Mouse (Mus musculus) megakaryocyte-erythroid progenitor cell, adult 5-6 weeks (primary cell): ENCODE measurements at regions not wholly inside any gene's neighbourhood (a gene's known extent, or its start where the extent isn't known, plus 50 kb on each side); places are given as distances from the start of the nearest gene placed in this dataset.

Source experiments
- ATAC-seq: replicated peaks from 2 replicates; pipeline ENCODE4 v1.8.0; 2016; ENCODE audit warnings: mild to moderate bottlenecking, inconsistent platforms; ENCODE audit not compliant: severe bottlenecking, poor library complexity, low FRiP score, low TSS enrichment

DNA sequence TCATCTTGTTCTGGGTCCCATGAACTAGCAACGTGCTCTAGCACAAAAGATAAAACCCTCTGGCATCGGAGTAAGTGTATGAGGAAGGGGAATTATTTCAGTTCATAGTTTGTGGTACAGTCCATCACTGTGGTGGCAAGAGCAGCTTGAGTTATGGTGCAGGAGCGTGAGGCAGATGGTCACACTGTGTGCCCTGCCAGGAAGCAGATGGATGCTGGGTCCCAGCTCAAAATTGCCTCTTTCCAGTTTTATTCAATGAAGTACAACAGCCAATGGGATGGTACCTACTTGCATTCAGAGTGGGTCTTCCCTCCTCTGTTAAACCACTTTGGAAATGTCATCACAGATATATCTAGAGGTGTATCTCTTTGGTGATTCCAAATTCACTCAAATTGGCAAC is 551.7 kb upstream of the Id4 start:
- no peak for ATAC-seq

DNA sequence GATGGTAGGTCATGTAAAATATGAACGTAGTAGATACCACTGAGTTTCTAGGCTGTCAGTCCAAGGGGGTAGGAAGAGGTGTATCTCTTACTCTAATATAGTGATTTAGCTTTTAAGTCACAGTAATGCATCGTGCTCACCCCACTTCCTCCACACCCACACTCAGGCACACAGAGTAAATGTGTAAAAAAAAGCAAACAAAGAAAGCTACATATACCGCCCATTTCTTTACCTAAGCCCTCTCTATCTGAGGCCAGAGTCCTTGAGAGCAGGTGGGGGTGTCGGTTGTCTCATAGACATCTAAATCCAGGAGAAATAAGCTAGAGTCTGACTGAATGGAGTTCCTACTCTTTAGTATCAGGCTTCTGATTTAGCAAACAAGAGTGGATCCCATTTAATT is 548.5 kb upstream of the Id4 start:
- no peak for ATAC-seq

DNA sequence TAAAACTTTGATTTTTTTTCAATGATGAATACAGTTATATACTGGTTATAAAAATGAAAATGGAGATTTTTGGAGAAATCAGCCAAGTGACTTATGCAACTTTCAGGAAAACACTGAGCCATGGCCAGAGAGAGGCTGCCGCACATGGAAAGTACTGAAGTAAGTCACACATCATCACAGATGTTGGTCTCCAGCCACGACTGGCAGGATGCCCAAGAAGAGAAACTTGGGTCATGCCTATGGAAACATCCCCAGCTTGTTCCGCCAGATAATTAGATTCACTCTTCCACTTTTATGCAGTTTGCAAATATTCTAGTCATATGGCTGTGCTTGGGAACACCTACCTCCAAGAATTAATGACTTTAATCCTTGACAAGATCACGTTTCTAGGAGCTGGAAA is 544.8 kb upstream of the Id4 start:
- ATAC-seq = no peak

DNA sequence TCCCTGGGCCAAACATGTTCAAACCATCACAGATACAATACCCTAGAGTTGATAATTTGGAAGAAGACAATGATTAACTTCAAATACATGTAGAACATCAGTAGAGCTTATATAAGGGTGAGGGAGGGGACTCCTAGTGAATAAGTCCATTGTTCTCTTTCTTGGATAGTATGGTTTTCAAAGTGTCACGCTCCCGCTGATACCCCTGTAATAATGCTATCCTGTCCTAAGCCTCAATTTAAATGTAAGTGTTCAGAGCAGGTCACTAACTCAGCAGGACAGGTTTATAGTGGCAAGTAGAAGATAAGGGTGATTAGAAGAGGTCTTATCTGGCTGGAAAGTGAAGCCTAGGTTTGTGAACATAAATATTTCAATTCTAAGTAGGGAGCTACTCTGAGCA is 540.4 kb upstream of the Id4 start:
- ATAC-seq = no peak

DNA sequence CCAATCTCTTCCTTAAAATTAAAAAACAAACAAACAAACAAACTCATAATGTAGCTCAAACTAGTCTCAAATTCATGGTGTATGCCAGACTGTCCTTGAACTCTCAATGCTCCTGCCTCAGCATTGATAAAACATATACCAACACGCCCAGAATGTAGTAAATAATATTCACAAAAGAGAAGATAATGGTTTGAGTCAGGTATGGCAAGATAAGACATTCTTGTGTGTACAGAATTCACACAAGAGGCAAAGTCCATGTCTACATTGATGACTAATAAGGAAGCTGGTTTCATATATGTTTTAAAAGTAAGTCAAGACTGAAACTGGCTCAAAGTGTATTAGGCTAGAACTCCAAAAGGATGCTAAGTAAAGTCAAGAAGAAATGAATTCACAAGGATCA is 526.6 kb upstream of the Id4 start:
- ATAC-seq = no peak

DNA sequence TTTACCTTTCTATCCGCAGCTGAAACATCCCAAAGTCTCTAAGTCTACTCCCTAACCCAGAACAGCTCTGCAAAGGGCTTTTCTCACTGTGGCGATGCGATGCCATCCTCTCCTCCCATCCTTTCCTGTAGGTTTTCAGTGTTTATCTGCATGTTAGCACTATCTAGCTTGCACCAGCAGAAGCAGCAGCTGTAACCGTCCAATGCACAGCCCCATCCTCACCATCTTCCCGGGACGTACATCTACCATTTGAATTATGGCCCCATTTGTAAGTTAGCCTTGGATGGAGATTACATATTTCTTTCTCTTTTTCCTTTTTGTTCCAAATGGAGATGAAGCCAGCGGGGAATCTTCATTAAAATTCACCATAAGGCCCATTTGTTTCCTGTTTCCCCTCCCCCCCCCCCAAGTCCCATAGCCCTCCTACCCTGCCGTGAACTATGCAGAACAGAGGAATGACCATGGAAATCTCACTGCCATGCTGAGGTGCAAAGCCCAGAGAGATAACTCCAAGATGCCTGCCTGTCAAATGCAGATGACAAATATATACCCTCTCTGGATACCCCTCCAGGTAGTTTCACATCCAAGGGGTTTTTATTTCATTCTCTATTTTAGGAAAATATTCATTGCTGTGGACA is 525.5 kb upstream of the Id4 start:
- no peak for ATAC-seq

DNA sequence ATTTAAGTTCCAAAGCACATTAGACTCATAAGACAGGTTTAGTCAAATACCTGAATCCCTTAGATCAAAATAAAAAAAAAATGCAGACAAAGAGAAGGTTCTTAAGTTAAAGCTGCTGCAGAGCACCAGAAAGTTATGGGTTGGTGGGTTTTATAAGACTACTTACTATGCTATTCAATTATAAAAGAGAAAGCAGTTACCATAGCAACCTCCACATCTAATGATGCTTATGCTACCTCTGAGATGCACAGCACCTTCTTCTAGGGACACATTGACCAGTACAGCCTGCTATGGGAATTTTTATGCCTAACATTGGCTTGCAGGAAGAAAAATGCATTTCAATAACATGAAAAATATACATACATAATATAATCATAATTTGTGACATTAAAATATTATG is 512.1 kb upstream of the Id4 start:
- no peak for ATAC-seq

DNA sequence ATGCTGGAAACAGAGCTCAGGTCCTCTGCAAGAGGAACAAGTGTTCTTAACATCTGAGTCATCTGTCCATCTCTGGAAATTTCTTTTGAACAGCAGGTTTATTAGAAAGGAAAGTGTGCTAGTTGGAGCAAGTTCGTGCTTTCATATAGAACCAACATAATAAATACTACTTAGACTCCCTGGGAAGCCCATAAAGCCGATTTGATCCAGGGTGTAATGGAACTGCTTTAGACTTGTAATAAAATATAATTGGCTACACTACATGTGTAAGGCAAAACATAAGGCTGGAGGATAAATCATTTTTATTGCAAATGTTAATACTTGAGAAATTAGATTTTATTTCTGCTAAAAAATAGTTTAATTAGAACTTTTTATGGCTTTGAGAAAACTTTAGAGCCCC is 510.0 kb upstream of the Id4 start:
- no peak for ATAC-seq

DNA sequence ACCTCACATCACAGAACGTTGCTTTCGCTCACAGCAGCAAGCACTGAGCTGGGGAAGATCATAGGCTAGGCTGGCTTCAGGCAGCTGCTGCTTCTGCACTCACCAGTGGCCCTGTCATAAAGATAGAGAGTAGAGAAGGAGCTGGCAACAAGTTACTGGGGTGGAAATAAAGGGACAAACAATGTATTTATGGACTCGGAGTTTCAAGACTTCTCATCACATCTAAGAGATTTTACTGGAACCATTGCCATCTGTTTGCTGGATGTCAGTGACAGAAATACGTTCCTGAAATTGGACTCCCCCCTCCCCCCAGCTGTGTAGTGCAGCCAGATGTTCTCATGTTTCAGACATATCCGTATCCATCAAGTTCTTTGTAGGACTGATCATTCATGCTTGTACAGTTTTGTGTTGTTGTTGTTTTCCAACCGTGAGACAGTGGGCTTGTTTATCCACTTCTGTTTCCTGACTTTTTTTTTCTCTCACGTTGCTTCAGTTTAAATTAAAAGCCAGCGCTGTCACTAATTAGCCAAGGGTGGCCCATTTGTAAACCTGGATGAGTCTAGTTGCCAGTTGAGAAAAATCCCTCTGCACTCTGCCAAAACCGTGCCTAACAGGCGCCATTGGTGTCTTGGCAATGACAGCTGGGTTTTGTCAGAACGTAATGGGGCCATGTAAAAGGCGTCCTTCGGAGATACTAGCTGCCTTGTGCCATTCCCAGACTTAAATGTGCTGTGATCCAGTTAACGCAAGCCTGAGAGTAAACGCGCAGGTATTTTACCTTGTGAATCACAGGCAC is 496.0 kb upstream of the Id4 start:
- ATAC-seq = no peak

DNA sequence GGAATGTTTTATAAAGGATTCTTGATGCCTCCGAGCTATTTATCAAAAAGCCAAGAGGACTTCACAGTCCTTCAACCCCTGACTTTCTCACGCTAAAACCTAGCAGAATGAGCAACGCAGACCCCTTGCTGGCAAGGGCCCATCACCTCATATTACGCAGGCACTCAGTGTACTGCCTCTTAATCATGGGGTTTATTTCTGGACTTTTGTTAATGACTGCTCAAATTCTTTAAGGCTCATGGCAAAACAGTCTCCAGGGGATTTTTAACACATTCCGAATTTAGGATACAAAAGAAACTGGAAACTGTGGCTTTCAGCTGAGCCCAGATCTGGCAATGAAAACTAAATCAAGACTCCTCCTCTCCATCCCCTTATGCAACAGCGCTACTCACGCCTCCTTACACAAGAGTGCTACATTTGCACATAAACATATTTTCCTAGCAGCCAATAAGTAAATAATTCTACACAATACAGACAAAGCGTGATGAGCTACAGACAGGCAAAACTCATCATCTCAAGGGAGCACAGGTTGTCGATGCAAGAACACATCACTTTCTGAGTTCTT is 492.0 kb upstream of the Id4 start:
- ATAC-seq = no peak

DNA sequence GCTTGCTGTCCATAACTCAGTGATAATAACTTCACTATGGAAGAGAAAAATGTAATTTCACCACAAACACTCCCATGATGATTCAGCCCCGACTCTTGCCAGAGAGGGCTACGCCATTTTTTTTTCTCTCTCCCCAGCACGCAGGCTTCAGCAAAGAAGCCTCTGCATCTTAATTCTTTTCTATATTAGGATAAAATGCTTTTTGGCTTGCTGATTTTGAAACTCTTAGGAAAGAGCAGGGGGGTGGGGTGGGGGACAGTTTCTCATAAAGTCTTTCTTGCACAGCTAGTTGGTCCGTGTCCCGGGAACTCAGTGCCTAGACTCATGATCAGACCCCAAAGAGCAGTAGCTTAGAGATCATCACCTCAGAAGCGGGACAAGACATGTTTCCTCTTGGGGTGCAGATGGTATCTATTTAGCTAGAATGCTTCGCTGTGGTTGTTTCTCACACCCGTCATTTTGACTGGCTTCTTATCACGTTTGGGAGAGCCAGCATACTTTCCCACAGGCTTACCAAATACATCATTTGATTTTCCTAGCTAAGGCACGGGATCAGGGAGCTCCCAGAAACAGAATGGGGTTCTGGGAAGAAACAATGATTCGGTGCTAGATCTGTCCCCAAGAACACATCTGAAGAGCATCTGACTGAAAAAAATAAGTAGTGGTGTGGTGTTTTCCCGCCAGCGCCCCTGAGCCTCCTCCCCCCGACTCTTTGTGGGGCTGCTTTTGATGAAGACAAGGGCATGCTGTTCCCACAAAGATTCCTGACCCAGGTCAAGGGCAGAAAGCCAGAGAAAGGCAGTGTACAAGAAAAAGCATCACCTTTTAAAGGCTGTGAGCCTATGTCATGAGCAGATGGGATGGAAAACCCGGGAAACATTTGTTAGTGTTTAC is 483.6 kb upstream of the Id4 start:
- no peak for ATAC-seq

DNA sequence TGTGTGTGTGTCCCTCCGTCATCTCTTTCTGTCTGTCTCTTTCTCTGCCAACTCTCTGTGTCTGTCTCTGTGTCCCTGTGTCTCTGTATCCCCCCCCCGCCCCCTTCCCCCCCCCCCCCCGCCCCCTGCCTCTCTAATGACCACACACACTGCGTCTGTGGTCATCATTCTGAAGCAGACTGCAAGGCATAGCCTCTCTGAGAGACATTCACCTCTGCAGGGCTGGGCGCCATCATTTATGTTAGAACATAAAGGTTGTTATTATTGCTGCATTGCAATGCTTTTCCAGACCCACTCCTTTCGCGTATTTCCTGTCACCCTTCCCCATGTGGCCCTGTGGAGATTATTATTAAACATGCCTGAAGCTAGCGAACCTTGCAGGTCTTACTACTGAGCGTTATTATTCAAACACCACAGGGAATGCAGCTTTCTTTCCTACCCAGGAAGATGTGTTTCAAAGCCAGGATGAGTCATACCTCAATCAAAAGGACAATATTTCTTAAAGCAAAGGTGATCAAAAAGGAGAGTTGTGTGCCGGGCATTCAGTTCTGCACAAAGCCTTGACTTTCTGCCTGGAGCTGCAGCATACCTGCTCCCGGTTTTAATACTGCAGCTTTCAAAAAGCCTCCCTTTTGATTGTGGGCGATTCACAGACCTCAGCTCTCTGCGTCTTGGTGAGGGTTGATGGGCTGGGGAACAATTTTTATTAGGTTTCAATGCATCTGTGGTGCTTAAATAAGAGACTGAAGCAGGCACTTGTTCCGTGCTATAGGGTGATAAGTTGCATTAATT is 482.6 kb upstream of the Id4 start:
- ATAC-seq = no peak

DNA sequence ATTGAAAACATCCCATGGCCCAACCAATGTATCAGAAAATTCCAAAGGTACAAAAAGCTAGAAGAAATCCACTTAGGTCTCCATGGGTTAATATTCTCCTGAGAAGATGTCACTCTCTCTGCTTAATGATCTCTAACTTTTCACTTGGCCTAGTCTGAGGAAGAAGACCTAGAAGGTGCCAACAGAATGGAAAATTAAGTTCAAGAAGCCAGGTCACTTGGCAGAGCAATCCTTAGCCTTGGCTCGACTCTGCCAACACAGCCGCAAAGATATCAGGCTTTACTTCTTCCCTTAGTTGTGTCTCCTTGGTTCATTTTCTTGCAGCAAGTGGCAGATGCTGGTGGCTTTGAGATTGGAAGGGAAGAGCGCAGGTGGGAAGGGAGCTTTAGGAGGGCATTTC is 476.6 kb upstream of the Id4 start:
- ATAC-seq = no peak

DNA sequence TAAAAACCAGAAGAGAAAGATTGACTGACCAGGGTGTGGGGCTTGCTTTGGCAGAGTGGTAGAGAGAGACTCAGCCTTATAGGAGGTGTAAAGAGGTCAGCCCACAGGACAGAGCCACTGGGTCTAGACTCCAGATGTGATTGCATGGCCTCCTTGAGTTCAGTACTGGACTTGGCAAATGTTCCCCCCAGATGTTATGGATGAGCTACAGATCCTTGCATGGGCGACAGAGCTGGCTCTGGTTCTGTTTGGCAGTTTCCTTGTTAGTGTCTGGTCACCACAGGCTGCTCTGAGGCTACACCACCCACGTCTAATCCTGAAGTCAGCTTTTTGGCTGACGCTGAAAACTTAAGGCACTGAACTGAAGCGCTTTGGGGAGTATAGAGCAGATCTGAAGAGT is 463.2 kb upstream of the Id4 start:
- no peak for ATAC-seq

DNA sequence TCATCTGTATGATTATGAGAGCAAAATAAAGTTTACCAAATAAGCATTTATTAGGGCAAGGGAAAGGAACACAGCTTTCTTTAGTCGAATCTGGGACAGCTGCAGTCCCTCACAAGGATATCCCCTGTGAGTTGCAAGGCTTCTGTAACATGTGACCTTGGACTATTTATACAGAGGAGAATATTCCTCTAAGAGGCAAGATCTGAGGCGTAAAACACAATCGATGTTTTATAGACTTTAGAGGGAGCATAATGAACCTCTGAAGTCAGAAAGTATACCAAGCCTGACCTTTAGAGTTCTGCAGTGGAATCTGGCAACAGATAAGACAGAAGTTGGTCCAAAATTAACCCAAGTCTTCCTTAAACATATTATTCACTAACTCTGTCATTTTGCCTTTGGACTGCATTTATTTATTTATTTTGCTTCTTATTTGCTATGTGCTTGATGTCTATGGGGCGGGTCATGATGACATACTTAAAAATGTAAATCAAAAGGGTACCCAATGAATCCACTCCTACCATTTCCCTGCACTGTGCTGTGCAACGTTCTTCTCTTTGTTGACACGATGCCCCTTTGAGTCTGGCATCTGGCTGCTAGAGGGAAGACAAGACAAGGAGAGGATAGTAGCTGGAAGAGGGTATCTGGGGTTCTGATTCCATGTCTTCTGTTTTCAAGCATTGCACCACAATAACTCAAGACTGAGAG is 449.2 kb upstream of the Id4 start:
- ATAC-seq = no peak

DNA sequence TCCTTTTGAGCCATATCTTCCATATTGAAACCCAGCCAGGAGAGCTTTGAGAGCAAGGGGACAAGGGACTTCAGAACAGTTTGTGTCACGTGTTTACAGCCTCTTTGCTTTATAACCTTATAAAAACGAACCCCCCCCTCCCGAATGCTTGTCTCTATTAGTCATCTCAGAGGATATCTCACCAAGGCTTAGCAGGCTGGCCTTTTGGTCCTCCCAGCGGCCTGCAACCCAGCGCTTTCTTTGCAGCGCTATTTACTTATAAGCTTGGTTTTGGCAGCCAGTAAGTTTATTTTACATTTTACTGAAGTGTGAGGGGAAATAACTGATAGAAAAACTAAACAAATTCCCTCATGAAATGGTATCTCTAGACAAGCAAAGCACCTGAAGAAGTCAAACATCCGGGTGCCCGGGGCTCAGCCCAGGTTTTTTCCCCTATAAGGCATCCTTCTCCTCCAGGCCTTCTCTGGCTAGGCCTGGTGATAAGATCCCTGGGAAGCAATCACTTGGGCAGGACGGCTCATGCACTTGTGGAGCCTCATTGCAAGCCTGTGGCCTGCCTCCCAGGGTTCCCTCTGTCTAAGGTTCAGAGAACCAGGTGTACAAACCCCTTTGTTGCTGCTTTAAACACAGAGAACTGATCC is 442.0 kb upstream of the Id4 start:
- no peak for ATAC-seq

DNA sequence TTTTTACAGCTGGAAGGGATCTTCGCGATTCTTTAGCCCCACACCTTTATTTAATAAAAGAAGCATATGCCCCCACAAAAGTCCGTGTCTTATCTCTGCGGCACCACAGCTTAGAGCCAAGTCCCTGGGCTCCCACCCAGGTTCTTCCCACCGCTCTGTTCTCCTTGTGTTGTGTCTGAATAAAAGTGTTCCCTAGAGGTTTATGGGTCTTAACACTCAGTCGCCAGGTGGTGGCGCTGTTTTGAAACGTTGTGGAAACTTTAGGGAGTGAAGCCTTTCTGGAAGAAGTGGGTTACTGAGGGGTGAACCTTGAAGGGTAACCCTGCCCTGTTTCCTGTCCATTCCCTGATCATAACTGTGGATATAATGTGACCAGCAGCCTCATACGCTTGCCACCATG is 424.5 kb upstream of the Id4 start:
- no peak for ATAC-seq

DNA sequence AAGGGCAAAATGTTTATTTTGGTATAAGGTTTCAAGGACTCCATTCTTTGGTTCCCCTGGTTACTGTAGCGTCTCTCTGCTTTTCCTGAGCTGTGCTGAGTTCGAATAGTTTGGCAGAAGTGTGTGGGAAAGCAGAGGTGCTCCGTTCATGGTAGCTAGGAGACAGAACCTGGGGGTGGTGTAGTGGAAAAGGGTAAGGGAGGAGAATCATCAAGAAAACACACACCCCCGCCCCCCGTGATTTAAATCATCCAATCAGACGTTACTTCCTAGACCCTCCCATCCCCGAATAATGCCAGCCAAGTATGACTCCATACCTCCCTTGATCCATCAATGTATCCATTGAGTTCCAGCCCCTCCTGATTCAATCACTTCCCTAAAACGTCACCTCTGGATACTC is 418.6 kb upstream of the Id4 start:
- no peak for ATAC-seq
